Mouse (Mus musculus) myocyte (in vitro differentiated cells): ENCODE measurements around the gene Thbs2.

Source experiments
- CEBPB ChIP-seq: IDR thresholded peaks from 2 replicates; pipeline ENCODE4 v1.6.1; 2011; ENCODE audit warnings: mild to moderate bottlenecking, moderate library complexity; ENCODE audit not compliant: poor library complexity, insufficient read depth, severe bottlenecking
- MAX ChIP-seq: IDR thresholded peaks from one replicate; pipeline ENCODE4 v1.6.1; 2011; ENCODE audit warnings: low read depth, mild to moderate bottlenecking, control low read depth
- TCF12 ChIP-seq: IDR thresholded peaks from one replicate; pipeline ENCODE4 v1.6.1; 2011; ENCODE audit warnings: mild to moderate bottlenecking, control low read depth; ENCODE audit not compliant: poor library complexity, insufficient read depth, severe bottlenecking

DNA sequence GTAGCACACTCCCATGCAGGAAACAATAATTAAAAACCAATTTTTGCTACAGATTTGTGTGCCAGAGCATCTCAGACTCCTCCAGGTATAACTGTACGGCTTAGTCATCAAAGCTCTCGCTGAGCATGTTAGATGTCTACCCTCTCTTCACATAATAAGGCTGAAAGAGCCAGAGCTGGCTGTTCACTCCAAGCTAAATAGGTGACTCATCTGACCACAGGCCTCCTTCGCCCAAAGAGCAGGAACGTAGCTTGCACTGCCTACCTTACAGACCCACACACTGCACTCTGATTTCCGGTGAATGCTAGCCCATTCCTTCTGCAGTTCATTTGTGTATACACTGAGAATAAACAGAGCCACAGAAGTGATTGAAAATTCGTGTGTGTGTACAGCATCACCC is 31.6 kb downstream of the Thbs2 start:
- TF ChIP-seq TCF12 (no peak), MAX (no peak), CEBPB (no peak)
